Mouse (Mus musculus) heart, embryonic 16.5 days (tissue): ENCODE data around the gene Kirrel3. TPM values are rescaled to one million over a fixed set of nuclear protein-coding genes. Genes with fewer than 3 reads are reported as not detected.

Source experiments
- ATAC-seq: fragments of 200-750 bp; cut with Nextera tagmentation; replicated peaks from 2 replicates; pipeline ENCODE4 v1.8.0; 2017; ENCODE audit warnings: moderate number of reproducible peaks; ENCODE audit not compliant: insufficient read depth, low FRiP score; ENCODE audit errors: extremely low read depth
- H3K27ac ChIP-seq: fragments of 300-500 bp; sonication (generic); 2 replicates; pipeline ENCODE4 v1.5.1; 2014; ENCODE audit warnings: mild to moderate bottlenecking, low read length, control low read depth, moderate library complexity
- H3K27me3 ChIP-seq: fragments of 300-500 bp; sonication (generic); 2 replicates; pipeline ENCODE4 v1.6.1; 2014; ENCODE audit warnings: low read length, mixed read lengths; ENCODE audit not compliant: control insufficient read depth, insufficient read depth
- H3K36me3 ChIP-seq: fragments of 300-500 bp; sonication (generic); 2 replicates; pipeline ENCODE4 v1.6.1; 2014; ENCODE audit not compliant: control insufficient read depth, insufficient read depth
- H3K4me1 ChIP-seq: fragments of 300-500 bp; sonication (generic); 2 replicates; pipeline ENCODE4 v1.6.1; 2014; ENCODE audit warnings: low read length, mixed read lengths; ENCODE audit not compliant: control insufficient read depth, insufficient read depth
- H3K4me2 ChIP-seq: fragments of 300-500 bp; sonication (generic); 2 replicates; pipeline ENCODE4 v1.6.1; 2014; ENCODE audit warnings: low read depth, mild to moderate bottlenecking, control low read depth, low read length
- H3K4me3 ChIP-seq: fragments of 300-500 bp; sonication (generic); 2 replicates; pipeline ENCODE4 v1.5.1; 2014; ENCODE audit warnings: mild to moderate bottlenecking, control low read depth, low read length
- H3K9ac ChIP-seq: fragments of 300-500 bp; sonication (generic); 2 replicates; pipeline ENCODE4 v1.6.1; 2014; ENCODE audit warnings: low read length, control low read depth
- H3K9me3 ChIP-seq: fragments of 300-500 bp; sonication (generic); replicated peaks from 2 replicates; pipeline ENCODE4 v1.6.1; 2016; ENCODE audit warnings: low read length; ENCODE audit not compliant: control insufficient read depth
- WGBS: fragments of 180-500 bp; shearing (Covaris S2); extraction: QIAGEN DNeasy Blood & Tissue Kit; methylation state at CpG from one replicate; pipeline ENCODE4 v1.1.7; 2014; 5-methylcytosine and 5-hydroxymethylcytosine counted together
- polyA plus RNA-seq: library from polyadenylated mRNA; unstranded; fragments of >200 nt; fragmentation: Nextera tagmentation; extraction: Ambion mirVana; gene quantifications from 2 replicates; pipeline ENCODE4 v1.2.1, GENCODE M21; 2015

The Kirrel3 gene
- polyA plus RNA-seq, 1 experiment from 2014 or later = 1.6 TPM

DNA sequence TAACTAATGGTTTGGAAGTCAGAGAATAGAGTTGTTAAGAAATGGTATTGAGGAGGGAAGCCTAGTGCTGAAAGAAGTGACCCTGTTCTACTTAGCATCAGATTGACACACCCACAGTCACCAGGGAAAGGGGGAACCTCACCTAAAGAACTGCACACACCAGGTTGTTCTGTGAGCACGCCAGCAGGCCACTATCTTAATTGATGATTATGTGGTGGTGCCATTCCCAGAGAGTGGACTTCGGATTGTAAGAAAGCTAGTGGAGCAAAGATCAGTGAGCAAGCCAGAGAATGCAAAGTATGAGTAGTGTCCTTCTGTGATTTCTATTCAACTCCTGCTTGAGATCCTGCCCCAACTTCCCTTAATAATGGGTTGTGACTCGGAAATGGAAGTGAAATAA, 19.6 kb upstream of the Kirrel3 start:
- no peaks in the 10 kb centered on the region for H3K27me3 ChIP-seq
- no peak overlapping the region for H3K9ac ChIP-seq
- H3K9me3 ChIP-seq = no peaks in the 10 kb centered on the region
- H3K36me3 ChIP-seq = no peaks in the 10 kb centered on the region
- no peak overlapping the region for H3K4me3 ChIP-seq
- 44% methylated on average over 3 of the region's 3 CpGs for WGBS
- H3K4me2 ChIP-seq = no peak overlapping the region
- no peak overlapping the region for H3K27ac ChIP-seq
- peaks cover 2% of the 10 kb centered on the region; the same call in 1 of the 2 replicates for H3K4me1 ChIP-seq
- no peak for ATAC-seq

DNA sequence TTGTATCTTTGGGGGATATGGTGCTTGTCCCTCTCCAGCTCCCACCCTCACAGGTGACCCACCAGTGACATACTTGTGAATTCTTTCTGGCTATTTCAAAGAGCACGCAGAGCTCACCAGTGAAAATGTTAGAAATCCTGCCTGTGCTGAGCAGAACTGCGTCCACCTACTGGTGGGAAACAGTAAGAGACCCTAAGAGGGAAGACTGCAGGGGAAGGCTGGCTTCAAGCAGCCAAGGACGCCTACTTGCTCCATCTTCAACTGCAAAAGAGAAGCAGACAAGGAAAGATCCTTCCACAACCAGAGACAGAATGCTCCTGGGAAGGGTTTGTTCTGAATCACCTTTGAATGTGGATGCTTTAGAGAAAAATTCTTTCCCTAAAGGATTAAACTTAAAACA, 16.5 kb upstream of the Kirrel3 start:
- no peak for ATAC-seq
- H3K36me3 ChIP-seq = no peaks in the 10 kb centered on the region
- no peaks in the 10 kb centered on the region for H3K9me3 ChIP-seq
- no peak overlapping the region for H3K9ac ChIP-seq
- WGBS = 81% methylated on average over 3 of the region's 3 CpGs
- H3K4me2 ChIP-seq = no peak overlapping the region
- no peaks in the 10 kb centered on the region for H3K27me3 ChIP-seq
- H3K4me3 ChIP-seq = no peak overlapping the region
- peaks cover 2% of the 10 kb centered on the region; the same call in 1 of the 2 replicates for H3K4me1 ChIP-seq
- no peak overlapping the region for H3K27ac ChIP-seq

DNA sequence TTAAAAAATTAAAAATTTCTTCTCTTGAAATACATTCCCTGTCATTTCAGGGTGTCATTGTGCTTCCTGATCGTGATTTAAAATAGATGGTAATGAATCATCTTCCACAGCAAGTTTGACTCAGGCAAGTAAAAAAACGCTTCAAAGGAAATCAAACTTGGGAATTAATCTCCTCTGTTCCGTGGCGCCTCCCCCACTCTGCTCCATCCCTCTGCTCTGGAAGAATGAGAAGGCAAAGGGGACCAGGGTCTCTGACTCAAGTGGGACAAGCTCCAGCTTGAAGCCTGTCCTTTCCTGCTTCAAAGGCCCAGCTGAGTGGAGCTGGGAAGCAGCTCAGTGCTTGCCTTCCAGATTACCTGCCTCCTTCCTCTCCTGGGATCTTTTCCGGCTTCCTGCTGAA, 9.5 kb upstream of the Kirrel3 start:
- H3K9ac ChIP-seq = no peak overlapping the region
- no peaks in the 10 kb centered on the region for H3K36me3 ChIP-seq
- no peaks in the 10 kb centered on the region; the same call in 1 of the 2 replicates for H3K27me3 ChIP-seq
- no peak overlapping the region for H3K27ac ChIP-seq
- H3K4me3 ChIP-seq = no peak overlapping the region
- no peaks in the 10 kb centered on the region for H3K9me3 ChIP-seq
- H3K4me2 ChIP-seq = no peak overlapping the region
- no peaks in the 10 kb centered on the region for H3K4me1 ChIP-seq
- no peak for ATAC-seq
- 39% methylated on average over 5 of the region's 5 CpGs for WGBS

DNA sequence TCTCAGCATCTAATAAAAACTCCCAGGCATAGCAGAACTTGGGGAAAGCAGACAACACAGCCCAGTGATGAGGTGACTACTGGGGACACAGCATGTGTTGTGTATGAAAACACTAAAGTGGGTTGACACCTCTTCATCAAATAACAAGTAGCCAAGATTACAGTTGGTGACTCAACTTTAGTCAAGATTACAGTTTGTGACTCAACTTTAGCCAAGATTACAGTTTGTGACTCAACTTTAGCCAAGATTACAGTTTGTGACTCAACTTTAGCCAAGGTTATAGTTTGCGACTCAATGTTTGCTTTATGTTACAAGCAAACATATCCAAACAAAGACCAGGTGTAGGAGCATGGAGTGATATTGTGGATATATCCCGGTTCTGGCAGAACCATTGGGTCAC, 7.2 kb upstream of the Kirrel3 start:
- no peak overlapping the region for H3K4me3 ChIP-seq

DNA sequence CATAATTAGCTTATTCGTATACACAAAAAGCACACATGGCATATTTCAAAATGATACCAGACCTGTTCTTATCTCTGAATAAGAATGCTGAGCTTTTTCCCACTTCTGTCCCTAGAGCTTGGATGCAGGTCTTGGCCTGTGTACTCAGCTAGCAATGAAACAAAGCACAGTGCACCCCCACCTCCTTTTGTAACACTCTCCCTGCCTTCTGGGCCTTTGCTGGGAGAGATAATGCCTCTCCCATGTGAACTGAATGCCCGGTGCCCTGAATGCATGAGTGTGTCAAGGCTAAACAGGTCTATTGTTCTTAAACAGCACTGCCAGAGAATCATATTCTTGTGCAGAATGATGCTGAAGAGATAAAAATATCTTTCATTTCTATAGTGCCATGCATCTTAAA, 2.5 kb upstream of the Kirrel3 start:
- Histone ChIP-seq H3K9ac (no peak overlapping the region), H3K27me3 (peaks cover 26% of the 10 kb centered on the region), H3K27ac (no peak overlapping the region), H3K4me1 (peaks cover 7% of the 10 kb centered on the region; the same call in 1 of the 2 replicates), H3K4me2 (no peak overlapping the region), H3K4me3 (no peak overlapping the region), H3K36me3 (no peaks in the 10 kb centered on the region), H3K9me3 (no peaks in the 10 kb centered on the region)
- no peak for ATAC-seq
- 61% methylated on average over 2 of the region's 2 CpGs for WGBS

More for the DNA sequence above, 7.2 kb upstream of the Kirrel3 start:
- Histone ChIP-seq H3K36me3 (no peaks in the 10 kb centered on the region), H3K27me3 (no peaks in the 10 kb centered on the region; the same call in 1 of the 2 replicates), H3K4me2 (no peak overlapping the region), H3K9me3 (no peaks in the 10 kb centered on the region), H3K27ac (no peak overlapping the region), H3K4me1 (no peaks in the 10 kb centered on the region), H3K9ac (no peak overlapping the region)
- WGBS = 72% methylated on average over 2 of the region's 2 CpGs
- ATAC-seq = no peak

DNA sequence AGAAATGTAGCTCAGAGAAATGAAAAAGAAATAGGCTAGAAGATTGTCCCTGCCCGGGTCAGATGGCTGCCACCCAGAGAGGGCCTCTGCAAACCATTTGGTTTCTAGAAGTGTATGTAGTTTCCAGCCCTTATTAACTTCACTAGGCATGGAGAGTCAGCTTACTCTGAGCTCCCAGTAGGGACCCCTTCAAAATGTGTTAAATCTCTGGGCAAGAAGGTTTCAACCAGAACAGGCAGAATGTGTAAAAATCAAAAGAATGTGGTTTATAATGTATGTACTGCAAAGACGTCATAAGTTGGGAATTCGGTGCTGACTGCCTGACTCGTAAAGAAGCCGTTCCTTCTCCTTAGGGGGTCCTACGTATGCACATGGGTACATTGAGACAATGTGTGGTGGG, 1.0 kb upstream of the Kirrel3 start:
- Histone ChIP-seq H3K27ac (no peak overlapping the region), H3K9me3 (no peaks in the 10 kb centered on the region), H3K4me2 (no peak overlapping the region), H3K36me3 (no peaks in the 10 kb centered on the region), H3K4me1 (peaks cover 7% of the 10 kb centered on the region; the same call in 1 of the 2 replicates), H3K9ac (no peak overlapping the region), H3K27me3 (peaks cover 34% of the 10 kb centered on the region), H3K4me3 (no peak overlapping the region)
- 52% methylated on average over 6 of the region's 6 CpGs for WGBS
- ATAC-seq = no peak

DNA sequence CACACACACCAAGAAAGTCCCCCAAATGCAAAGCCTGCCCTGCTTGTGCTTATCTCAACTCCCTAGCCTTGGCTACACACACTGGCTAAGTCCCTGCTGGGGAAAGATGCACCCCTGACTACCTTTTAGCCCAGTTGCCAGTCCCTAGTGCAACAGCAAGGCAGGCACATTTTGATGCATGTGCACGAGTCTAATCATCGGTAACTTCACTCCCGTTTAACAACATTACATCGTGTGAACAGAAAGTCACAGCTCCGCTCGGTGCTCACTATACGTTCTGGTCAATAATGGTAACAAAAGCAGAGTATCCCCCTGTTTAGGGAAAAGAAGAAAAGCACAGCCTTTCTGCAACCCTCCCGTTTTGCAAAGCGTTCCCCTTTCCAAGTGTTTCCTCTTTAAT, 2.6 kb downstream of the Kirrel3 start:
- H3K27me3 ChIP-seq = peaks cover 59% of the 10 kb centered on the region
- WGBS = under 1% methylated on average over 9 of the region's 9 CpGs
- peaks cover 7% of the 10 kb centered on the region; the same call in 1 of the 2 replicates for H3K4me1 ChIP-seq
- no peak for ATAC-seq
- H3K9ac ChIP-seq = peak overlapping the region; percentile 65; the same call in 1 of the 2 replicates
- H3K27ac ChIP-seq = no peak overlapping the region
- peak overlapping the region; percentile 95 for H3K4me2 ChIP-seq
- H3K36me3 ChIP-seq = no peaks in the 10 kb centered on the region
- H3K9me3 ChIP-seq = no peaks in the 10 kb centered on the region
- H3K4me3 ChIP-seq = peak overlapping the region; percentile 76

DNA sequence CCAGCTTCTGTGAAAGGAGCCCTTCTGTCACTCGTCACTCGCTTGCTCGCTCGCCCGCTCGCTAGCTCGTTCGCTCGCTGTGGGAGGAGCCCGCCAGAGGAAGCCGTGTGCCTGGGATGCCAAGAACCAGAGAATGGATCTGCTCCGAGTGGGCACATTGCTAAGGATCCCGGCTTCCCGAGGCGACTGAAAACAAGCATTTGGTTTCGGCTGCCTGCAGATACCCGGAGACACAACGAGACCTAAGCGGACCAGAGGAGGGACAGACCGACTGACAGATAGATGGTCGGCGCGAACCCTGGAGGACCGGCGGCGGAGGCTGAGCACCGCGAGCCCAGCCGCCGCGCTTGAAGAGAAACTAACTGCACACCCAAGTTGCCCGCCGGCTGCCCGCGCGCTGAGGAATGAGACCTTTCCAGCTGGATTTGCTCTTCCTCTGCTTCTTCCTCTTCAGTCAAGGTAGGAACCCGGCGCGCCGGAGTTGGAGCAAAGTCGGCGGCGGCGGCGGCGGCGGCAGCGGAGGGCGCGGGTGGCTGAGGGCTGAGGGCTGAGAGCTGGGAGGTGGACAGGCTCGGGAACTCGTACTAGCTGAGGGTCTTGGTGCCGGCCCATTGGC, 3.1 kb downstream of the Kirrel3 start:
- H3K27ac ChIP-seq = no peak overlapping the region
- H3K4me1 ChIP-seq = peaks cover 7% of the 10 kb centered on the region; the same call in 1 of the 2 replicates
- WGBS = 0% methylated on average over 51 of the region's 53 CpGs
- peaks cover 59% of the 10 kb centered on the region for H3K27me3 ChIP-seq
- H3K4me3 ChIP-seq = peak overlapping the region; percentile 76
- H3K36me3 ChIP-seq = no peaks in the 10 kb centered on the region
- peak overlapping the region; percentile 65 for H3K9ac ChIP-seq
- H3K4me2 ChIP-seq = peak overlapping the region; percentile 95
- no peak for ATAC-seq
- H3K9me3 ChIP-seq = no peaks in the 10 kb centered on the region

DNA sequence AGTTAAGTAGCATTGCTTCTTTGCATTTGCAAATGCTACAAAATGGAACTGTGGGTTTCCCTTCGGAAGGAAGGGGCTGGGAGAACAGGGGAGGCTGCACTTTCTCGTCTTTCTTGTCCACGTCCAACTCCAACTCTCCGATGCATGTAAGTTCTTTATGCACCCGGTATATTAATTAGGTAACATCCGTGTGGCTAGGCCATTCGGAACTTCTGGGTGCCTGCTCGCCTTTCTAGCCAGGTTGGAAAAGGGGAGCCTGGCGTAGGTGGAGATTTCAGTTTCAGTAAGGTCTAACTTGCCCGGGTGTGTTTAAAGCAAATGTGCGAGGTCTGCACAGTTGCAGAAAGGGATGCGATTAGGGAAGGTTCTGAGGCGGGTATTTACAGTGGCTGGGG, 3.6 kb downstream of the Kirrel3 start:
- peak overlapping the region; percentile 65 for H3K9ac ChIP-seq
- H3K4me3 ChIP-seq = peak overlapping the region; percentile 76
- H3K9me3 ChIP-seq = no peaks in the 10 kb centered on the region
- no peak for ATAC-seq
- no peaks in the 10 kb centered on the region for H3K36me3 ChIP-seq
- peak overlapping the region; percentile 95 for H3K4me2 ChIP-seq
- no peak overlapping the region for H3K27ac ChIP-seq
- peaks cover 7% of the 10 kb centered on the region; the same call in 1 of the 2 replicates for H3K4me1 ChIP-seq
- H3K27me3 ChIP-seq = peaks cover 59% of the 10 kb centered on the region
- 1% methylated on average over 13 of the region's 13 CpGs for WGBS
